Mouse (Mus musculus) cerebellum, adult 2 months (tissue): ENCODE data around the gene Notch3. TPM values are rescaled to one million over a fixed set of nuclear protein-coding genes. Genes with fewer than 3 reads are reported as not detected.
"Not testable (repeated sequence)": the region's sequence is repeated elsewhere in the genome, so short reads cannot be mapped to it uniquely, and the experiment has no call there.

ENCODE experiments used
- DNase-seq, 2 experiments: peaks; one replicate each; pipeline ENCODE4 v3.0.0; 2021
- H3K27ac ChIP-seq: fragments of 200-500 bp; 2 replicates; pipeline ENCODE4 v1.5.1; 2012; ENCODE audit warnings: low read length, control low read depth, inconsistent platforms; ENCODE audit not compliant: insufficient read depth
- H3K27me3 ChIP-seq: fragments of 200-500 bp; 2 replicates; pipeline ENCODE4 v1.6.1; 2012; ENCODE audit warnings: inconsistent platforms, mild to moderate bottlenecking, low read length, moderate library complexity; ENCODE audit not compliant: control insufficient read depth, insufficient read depth
- H3K4me1 ChIP-seq: fragments of 200-500 bp; 2 replicates; pipeline ENCODE4 v1.6.1; 2011; ENCODE audit warnings: low read length; ENCODE audit not compliant: control insufficient read depth, insufficient read depth
- H3K4me3 ChIP-seq: fragments of 200-500 bp; replicated peaks from 2 replicates; pipeline ENCODE3; 2011; ENCODE audit warnings: mild to moderate bottlenecking, low read depth, low read length, control low read depth; ENCODE audit not compliant: insufficient read depth
- CTCF ChIP-seq: fragments of 200-500 bp; IDR thresholded peaks from 2 replicates; pipeline ENCODE4 v1.5.1; 2011; ENCODE audit warnings: low read depth, mild to moderate bottlenecking, control low read depth, low read length, moderate library complexity, borderline replicate concordance; ENCODE audit not compliant: insufficient read depth
- POLR2A ChIP-seq: fragments of 200-500 bp; IDR thresholded peaks from 2 replicates; pipeline ENCODE4 v1.6.1; 2011; ENCODE audit warnings: low read length, control low read depth, borderline replicate concordance; ENCODE audit not compliant: insufficient read depth
- WGBS: fragments of 180-500 bp; shearing (Covaris S2); methylation state at CpG from one replicate; pipeline ENCODE4 v1.1.7; 2018; 5-methylcytosine and 5-hydroxymethylcytosine counted together
- polyA plus RNA-seq: library from polyadenylated mRNA; depleted of rRNA; stranded (reverse); fragments of >200 nt; gene quantifications from 2 replicates; pipeline ENCODE4 v1.2.3, GENCODE M21; 2012; rRNA removed

Notch3 gene
- polyA plus RNA-seq, 1 experiment = 11.0 TPM

DNA sequence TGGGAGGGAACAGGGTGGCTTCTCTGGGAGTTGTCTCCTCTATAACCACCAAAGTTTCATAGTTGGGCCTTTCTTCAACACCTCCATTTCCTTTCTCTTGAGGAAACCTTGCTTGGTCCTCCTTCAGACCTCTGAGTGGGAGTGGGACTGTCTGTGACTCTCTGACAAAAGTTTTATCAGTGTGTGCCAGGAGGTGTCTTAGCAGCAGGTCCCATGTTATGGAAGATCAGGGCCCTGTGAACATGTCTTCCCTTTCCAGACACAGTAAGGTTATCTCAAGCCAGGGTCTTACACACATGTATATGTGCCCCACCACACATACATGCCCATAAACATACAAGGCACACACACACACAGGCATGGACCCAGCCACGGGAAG lies 74.4 kb downstream of the Notch3 start:
- Histone ChIP-seq H3K27me3 (no peaks in the 10 kb centered on the region), H3K27ac (no peak overlapping the region), H3K4me1 (no peaks in the 10 kb centered on the region), H3K4me3 (no peak overlapping the region)
- WGBS = 91% methylated on average over 1 of the region's 1 CpGs
- TF ChIP-seq CTCF (no peak), POLR2A (no peak)
- no peak for DNase-seq

- 6% methylated on average over 16 of the region's 16 CpGs for WGBS
- H3K4me1 ChIP-seq, H3K4me3 ChIP-seq, H3K27me3 ChIP-seq, H3K27ac ChIP-seq: not testable (repeated sequence)
- DNase-seq = peak; percentile 24 to 27
Measured at GRCm38 (mm10) chr17:32091364-32092240, 75.0 kb downstream of the Notch3 start.

DNA sequence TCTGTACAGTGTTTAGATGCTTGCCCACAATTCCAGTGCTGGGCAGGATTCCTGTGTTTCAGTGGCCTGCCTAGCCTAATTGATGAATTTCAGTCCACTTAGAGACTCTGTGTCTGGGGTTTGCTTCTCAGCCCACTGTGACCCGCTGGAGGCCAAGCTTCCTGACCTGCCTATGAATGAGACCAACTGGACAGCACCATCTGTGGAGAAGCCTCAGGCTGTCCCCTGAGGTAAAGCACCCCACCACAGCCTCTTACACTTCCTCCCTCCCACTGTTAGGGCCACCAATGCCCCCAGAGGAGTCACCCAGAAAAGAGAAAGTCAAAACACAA lies 75.7 kb downstream of the Notch3 start:
- WGBS = 8% methylated on average over 1 of the region's 1 CpGs
- no peak for DNase-seq
- Histone ChIP-seq H3K27me3 (no peaks in the 10 kb centered on the region), H3K4me3 (no peak overlapping the region), H3K4me1 (no peaks in the 10 kb centered on the region), H3K27ac (no peak overlapping the region)
- no peak for TF ChIP-seq CTCF
- TF ChIP-seq POLR2A = no peak

- no peak overlapping the region for H3K27ac ChIP-seq
- DNase-seq = no peak
- no peaks in the 10 kb centered on the region for H3K4me1 ChIP-seq
- TF ChIP-seq CTCF (no peak), POLR2A (no peak)
- 89% methylated on average over 2 of the region's 2 CpGs for WGBS
- H3K4me3 ChIP-seq = no peak overlapping the region
- H3K27me3 ChIP-seq = no peaks in the 10 kb centered on the region
Measured at GRCm38 (mm10) chr17:32087069-32087468, 79.6 kb downstream of the Notch3 start.

- no peak overlapping the region for H3K27ac ChIP-seq
- no peak for DNase-seq
- WGBS = 98% methylated on average over 2 of the region's 2 CpGs
- H3K4me1 ChIP-seq = peaks cover 14% of the 10 kb centered on the region
- H3K27me3 ChIP-seq = no peaks in the 10 kb centered on the region
- TF ChIP-seq CTCF (no peak), POLR2A (no peak)
- H3K4me3 ChIP-seq = no peak overlapping the region
Measured at GRCm38 (mm10) chr17:32083351-32083750, 83.3 kb downstream of the Notch3 start.

GRCm38 (mm10) chr17:32075164-32075563 lies 91.5 kb downstream of the Notch3 start:
- Histone ChIP-seq H3K27me3 (no peaks in the 10 kb centered on the region), H3K4me1 (peaks cover 14% of the 10 kb centered on the region), H3K4me3 (no peak overlapping the region), H3K27ac (no peak overlapping the region)
- no peak for TF ChIP-seq POLR2A
- TF ChIP-seq CTCF = peak; percentile 45; the same call in 1 of the 2 replicates
- WGBS = 11% methylated on average over 2 of the region's 2 CpGs
- DNase-seq = peak in 1 of 2 experiments; percentile 22

DNA sequence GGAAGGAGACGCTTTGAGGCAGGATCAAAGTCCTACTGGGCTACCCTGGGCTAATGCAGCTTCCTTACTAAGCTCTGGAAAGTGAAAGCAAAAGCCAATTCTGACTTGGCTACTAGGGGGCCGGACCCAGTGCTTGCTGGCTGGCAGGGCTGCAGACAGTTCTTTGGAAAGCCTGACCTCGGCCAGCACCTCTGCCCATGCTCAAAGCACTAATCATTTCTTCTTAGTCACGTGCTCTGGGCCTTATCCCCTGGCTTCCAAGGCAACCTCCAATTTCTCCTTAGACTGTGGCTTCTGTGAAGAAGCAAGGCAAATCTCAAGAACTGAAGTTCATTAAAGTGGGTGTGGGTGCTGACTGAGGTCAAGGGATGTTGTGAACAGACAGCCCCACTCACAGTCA lies 92.0 kb downstream of the Notch3 start:
- Histone ChIP-seq H3K27me3 (no peaks in the 10 kb centered on the region), H3K27ac (no peak overlapping the region), H3K4me1 (peaks cover 10% of the 10 kb centered on the region), H3K4me3 (no peak overlapping the region)
- no peak for DNase-seq
- 69% methylated on average over 4 of the region's 4 CpGs for WGBS
- TF ChIP-seq POLR2A = no peak
- no peak for TF ChIP-seq CTCF

DNA sequence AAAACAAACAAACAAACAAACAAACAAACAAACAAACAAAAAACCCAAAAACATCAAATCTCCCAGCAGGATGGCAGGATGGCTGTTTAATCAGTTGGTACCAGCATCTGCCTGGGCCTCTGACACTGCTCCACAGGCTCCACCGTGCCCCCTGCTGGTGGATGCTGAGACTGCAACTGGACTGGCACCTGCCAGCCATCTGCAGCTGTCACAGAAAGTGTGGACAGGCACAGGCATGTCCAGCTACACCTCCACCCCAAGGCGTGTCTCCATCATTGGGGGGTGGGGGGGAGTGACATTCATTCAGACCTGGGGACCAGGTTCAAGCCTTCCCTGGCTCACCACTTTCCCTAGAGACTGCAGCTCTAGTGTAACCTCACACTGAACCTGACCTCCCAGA lies 93.3 kb downstream of the Notch3 start:
- no peak overlapping the region for H3K4me3 ChIP-seq
- no peaks in the 10 kb centered on the region for H3K4me1 ChIP-seq
- 0% methylated on average over 2 of the region's 2 CpGs for whole genome bisulfite sequencing
- H3K27me3 ChIP-seq = no peaks in the 10 kb centered on the region
- TF ChIP-seq POLR2A = no peak
- TF ChIP-seq CTCF = peak; percentile 88
- peak; percentile 67 to 80 for DNase-seq
- H3K27ac ChIP-seq = no peak overlapping the region

Other genes starting within 250 kb of the Notch3 start
- 16.9 and 17.3 TPM in 2 replicates for gene Rrp1b, start 130.8 kb downstream of the Notch3 start, polyA plus RNA-seq
- 0.29 and 0.36 TPM in 2 replicates for gene Hsf2bp, start 130.5 kb downstream of the Notch3 start, polyA plus RNA-seq
- 0.97 and 1.3 TPM in 2 replicates for gene Ephx3, start 22.7 kb upstream of the Notch3 start, polyA plus RNA-seq
- 54.5 and 55.0 TPM in 2 replicates for gene Brd4, start 117.9 kb upstream of the Notch3 start, polyA plus RNA-seq
- 117 and 127 TPM in 2 replicates for gene Akap8, start 154.4 kb upstream of the Notch3 start, polyA plus RNA-seq
- 279 and 287 TPM in 2 replicates for gene Akap8l, start 183.8 kb upstream of the Notch3 start, polyA plus RNA-seq
- gene Wiz, start 222.6 kb upstream of the Notch3 start, polyA plus RNA-seq = 48.5 and 51.2 TPM in 2 replicates
- 0.92 and 1.2 TPM in 2 replicates for gene Rasal3, start 236.7 kb upstream of the Notch3 start, polyA plus RNA-seq